Mouse (Mus musculus) liver, postnatal 0 days (tissue): Measurements from ENCODE around the gene Ttn.

Source experiments
- CTCF ChIP-seq: sonication (generic); IDR thresholded peaks from 2 replicates; pipeline ENCODE4 v1.5.1; 2016; ENCODE audit warnings: antibody characterized with exemption, low read depth
- EP300 ChIP-seq: IDR thresholded peaks from 2 replicates; pipeline ENCODE4 v1.6.1; 2016; ENCODE audit warnings: antibody characterized with exemption, low read depth, mild to moderate bottlenecking

- TF ChIP-seq CTCF (no peak), EP300 (no peak)
Measured at GRCm38 (mm10) chr2:76764526-76764925, 217.8 kb downstream of the Ttn start.
